Mouse (Mus musculus): ENCODE data around the gene Mrpl52. TPM values are rescaled to one million over a fixed set of nuclear protein-coding genes. Genes with fewer than 3 reads are reported as not detected.

Gene Mrpl52
- total and polyA plus RNA-seq, 3 experiments, result 115 to 168 (median 129) TPM

GRCm38 (mm10) chr14:54421014-54421413 is 5.7 kb upstream of the Mrpl52 start:
- TF ChIP-seq CTCF (IDR thresholded peaks at IDR 0.05) (no peak), POLR2A (IDR thresholded peaks at IDR 0.05; ENCODE audit: insufficient read depth, low read depth, low read length) (no peak), EP300 (IDR thresholded peaks at IDR 0.05; ENCODE audit: insufficient read depth, low read depth, low read length) (no peak)
- 76% methylated on average over 2 of the region's 2 CpGs for WGBS

GRCm38 (mm10) chr14:54423406-54423805 is 3.3 kb upstream of the Mrpl52 start:
- no peaks in the 10 kb centered on the region for H3K79me2 ChIP-seq (replicated peaks; ENCODE audit: control insufficient read depth, insufficient read depth, low read length)
- H3K4me1 ChIP-seq (ENCODE audit: control insufficient read depth, insufficient read depth, low read length), result peaks cover 1% of the 10 kb centered on the region; the same call in 1 of the 2 replicates
- H3K4me3 ChIP-seq, result no peak overlapping the region
- TF ChIP-seq POLR2A (IDR thresholded peaks at IDR 0.05; ENCODE audit: insufficient read depth, low read depth, low read length) (no peak), CTCF (IDR thresholded peaks at IDR 0.05) (peak; percentile 85)
- no peak overlapping the region for H3K9ac ChIP-seq (ENCODE audit: low read depth, low read length)
- H3K27ac ChIP-seq, result no peak overlapping the region
- no peaks in the 10 kb centered on the region for H3K36me3 ChIP-seq (ENCODE audit: control insufficient read depth, insufficient read depth, low read length)
- H3K27me3 ChIP-seq (ENCODE audit: control insufficient read depth, insufficient read depth, low read length), result no peaks in the 10 kb centered on the region
- peak in 1 of 2 experiments; percentile 21 for DNase-seq
- intact Hi-C loops (cut with DNase I), result no loop called here
- 66% methylated on average over 5 of the region's 5 CpGs for WGBS

More at GRCm38 (mm10) chr14:54421014-54421413, 5.7 kb upstream of the Mrpl52 start:
- intact Hi-C loops (cut with DNase I), result no loop called here
- no peaks in the 10 kb centered on the region for H3K79me2 ChIP-seq (replicated peaks; ENCODE audit: control insufficient read depth, insufficient read depth, low read length)
- H3K9ac ChIP-seq (ENCODE audit: low read depth, low read length), result no peak overlapping the region
- no peak overlapping the region for H3K27ac ChIP-seq
- H3K4me3 ChIP-seq, result no peak overlapping the region
- no peaks in the 10 kb centered on the region for H3K36me3 ChIP-seq (ENCODE audit: control insufficient read depth, insufficient read depth, low read length)
- H3K27me3 ChIP-seq (ENCODE audit: control insufficient read depth, insufficient read depth, low read length), result no peaks in the 10 kb centered on the region
- no peaks in the 10 kb centered on the region for H3K4me1 ChIP-seq (ENCODE audit: control insufficient read depth, insufficient read depth, low read length)
- DNase-seq, result no peak

- Histone ChIP-seq H3K79me2 (replicated peaks; ENCODE audit: control insufficient read depth, insufficient read depth, low read length) (no peaks in the 10 kb centered on the region), H3K27me3 (ENCODE audit: control insufficient read depth, insufficient read depth, low read length) (no peaks in the 10 kb centered on the region), H3K9ac (ENCODE audit: low read depth, low read length) (no peak overlapping the region), H3K27ac (no peak overlapping the region), H3K4me3 (no peak overlapping the region), H3K36me3 (ENCODE audit: control insufficient read depth, insufficient read depth, low read length) (no peaks in the 10 kb centered on the region), H3K4me1 (ENCODE audit: control insufficient read depth, insufficient read depth, low read length) (peaks cover 1% of the 10 kb centered on the region; the same call in 1 of the 2 replicates)
- intact Hi-C loops (cut with DNase I), result loop anchor here (5.0 kb wide), 2 partner anchors 62 to 167 kb away; partner anchors contain the start of gene Oxa1l
- WGBS, result 63% methylated on average over 1 of the region's 1 CpGs
- DNase-seq, result no peak
- no peak for TF ChIP-seq EP300 (IDR thresholded peaks at IDR 0.05; ENCODE audit: insufficient read depth, low read depth, low read length)
- TF ChIP-seq CTCF (IDR thresholded peaks at IDR 0.05), result no peak
- TF ChIP-seq POLR2A (IDR thresholded peaks at IDR 0.05; ENCODE audit: insufficient read depth, low read depth, low read length), result no peak
Measured at GRCm38 (mm10) chr14:54424634-54425033, 2.1 kb upstream of the Mrpl52 start.

- no peak for TF ChIP-seq CTCF (IDR thresholded peaks at IDR 0.05)
- no peak for TF ChIP-seq POLR2A (IDR thresholded peaks at IDR 0.05; ENCODE audit: insufficient read depth, low read depth, low read length)
- no peaks in the 10 kb centered on the region for H3K36me3 ChIP-seq (ENCODE audit: control insufficient read depth, insufficient read depth, low read length)
- no peak overlapping the region for H3K9ac ChIP-seq (ENCODE audit: low read depth, low read length)
- no peaks in the 10 kb centered on the region for H3K79me2 ChIP-seq (replicated peaks; ENCODE audit: control insufficient read depth, insufficient read depth, low read length)
- no peak overlapping the region for H3K27ac ChIP-seq
- no peak overlapping the region for H3K4me3 ChIP-seq
- intact Hi-C loops (cut with DNase I), result loop anchor here (5.0 kb wide), 2 partner anchors 63 to 168 kb away; partner anchors contain the start of gene Oxa1l
- 52% methylated on average over 1 of the region's 1 CpGs for WGBS
- DNase-seq, result no peak
- no peaks in the 10 kb centered on the region for H3K27me3 ChIP-seq (ENCODE audit: control insufficient read depth, insufficient read depth, low read length)
- H3K4me1 ChIP-seq (ENCODE audit: control insufficient read depth, insufficient read depth, low read length), result peaks cover 5% of the 10 kb centered on the region
Measured at GRCm38 (mm10) chr14:54425540-54425939, 1.2 kb upstream of the Mrpl52 start.

GRCm38 (mm10) chr14:54426003-54426688 is 563 bp upstream of the Mrpl52 start:
- no peaks in the 10 kb centered on the region for H3K36me3 ChIP-seq (ENCODE audit: control insufficient read depth, insufficient read depth, low read length)
- peak overlapping the region; percentile 57 for H3K9ac ChIP-seq (ENCODE audit: low read depth, low read length)
- peak overlapping the region; percentile 81 for H3K4me3 ChIP-seq
- intact Hi-C loops (cut with DNase I), result loop anchor here (5.0 kb wide), 2 partner anchors 64 to 169 kb away; partner anchors contain the start of gene Oxa1l
- no peaks in the 10 kb centered on the region for H3K79me2 ChIP-seq (replicated peaks; ENCODE audit: control insufficient read depth, insufficient read depth, low read length)
- WGBS, result 29% methylated on average over 14 of the region's 14 CpGs
- peak overlapping the region; percentile 81 for H3K27ac ChIP-seq
- TF ChIP-seq POLR2A (IDR thresholded peaks at IDR 0.05; ENCODE audit: insufficient read depth, low read depth, low read length) (no peak), EP300 (IDR thresholded peaks at IDR 0.05; ENCODE audit: insufficient read depth, low read depth, low read length) (no peak), CTCF (IDR thresholded peaks at IDR 0.05) (no peak)
- peaks cover 7% of the 10 kb centered on the region for H3K4me1 ChIP-seq (ENCODE audit: control insufficient read depth, insufficient read depth, low read length)
- no peaks in the 10 kb centered on the region for H3K27me3 ChIP-seq (ENCODE audit: control insufficient read depth, insufficient read depth, low read length)
- DNase-seq, result no peak

GRCm38 (mm10) chr14:54427696-54428095 is 987 bp downstream of the Mrpl52 start:
- Histone ChIP-seq H3K9ac (ENCODE audit: low read depth, low read length) (no peak overlapping the region), H3K4me1 (ENCODE audit: control insufficient read depth, insufficient read depth, low read length) (peaks cover 7% of the 10 kb centered on the region), H3K79me2 (replicated peaks; ENCODE audit: control insufficient read depth, insufficient read depth, low read length) (no peaks in the 10 kb centered on the region), H3K27me3 (ENCODE audit: control insufficient read depth, insufficient read depth, low read length) (peaks cover 1% of the 10 kb centered on the region; the same call in 1 of the 2 replicates), H3K4me3 (no peak overlapping the region), H3K27ac (no peak overlapping the region), H3K36me3 (ENCODE audit: control insufficient read depth, insufficient read depth, low read length) (no peaks in the 10 kb centered on the region)
- intact Hi-C loops (cut with DNase I), result loop anchor here (5.0 kb wide), 2 partner anchors 65 to 170 kb away; partner anchors contain the start of gene Oxa1l
- WGBS, result 82% methylated on average over 7 of the region's 7 CpGs
- TF ChIP-seq EP300 (IDR thresholded peaks at IDR 0.05; ENCODE audit: insufficient read depth, low read depth, low read length), result no peak
- TF ChIP-seq POLR2A (IDR thresholded peaks at IDR 0.05; ENCODE audit: insufficient read depth, low read depth, low read length), result no peak
- no peak for TF ChIP-seq CTCF (IDR thresholded peaks at IDR 0.05)
- no peak for DNase-seq

Data from heart, adult 2 months (tissue).